Mouse (Mus musculus): ENCODE results near the gene Mrpl58. TPM values are rescaled to one million over a fixed set of nuclear protein-coding genes. Genes with fewer than 3 reads are reported as not detected.

The Mrpl58 gene
- polyA plus RNA-seq, 1 experiment = 121 TPM

GRCm38 (mm10) chr11:115421328-115421727 is 17.8 kb downstream of the Mrpl58 start:
- TF ChIP-seq POLR2A (IDR thresholded peaks at IDR 0.05; ENCODE audit: extremely low read depth, insufficient read depth, low read length) (no peak), CTCF (IDR thresholded peaks at IDR 0.05; ENCODE audit: extremely low read depth, insufficient read depth, low read length) (no peak)
- H3K27ac ChIP-seq (ENCODE audit: insufficient read depth, low read length) = no peak overlapping the region
- H3K4me1 ChIP-seq (ENCODE audit: control insufficient read depth, insufficient read depth, low read length) = peaks cover 5% of the 10 kb centered on the region; the same call in 1 of the 2 replicates
- peak overlapping the region; percentile 82 for H3K4me3 ChIP-seq (ENCODE audit: insufficient read depth, low read length)

- TF ChIP-seq CTCF (IDR thresholded peaks at IDR 0.05; ENCODE audit: extremely low read depth, insufficient read depth, low read length) (no peak), POLR2A (IDR thresholded peaks at IDR 0.05; ENCODE audit: extremely low read depth, insufficient read depth, low read length) (no peak)
- no peak overlapping the region; the same call in 1 of the 2 replicates for H3K4me3 ChIP-seq (ENCODE audit: insufficient read depth, low read length)
Measured at GRCm38 (mm10) chr11:115421972-115422371, 18.4 kb downstream of the Mrpl58 start.

GRCm38 (mm10) chr11:115423091-115423490 is 19.5 kb downstream of the Mrpl58 start:
- TF ChIP-seq CTCF (IDR thresholded peaks at IDR 0.05; ENCODE audit: extremely low read depth, insufficient read depth, low read length) (no peak), POLR2A (IDR thresholded peaks at IDR 0.05; ENCODE audit: extremely low read depth, insufficient read depth, low read length) (no peak)
- Histone ChIP-seq H3K4me3 (ENCODE audit: insufficient read depth, low read length) (no peak overlapping the region), H3K27ac (ENCODE audit: insufficient read depth, low read length) (no peak overlapping the region), H3K4me1 (ENCODE audit: control insufficient read depth, insufficient read depth, low read length) (peaks cover 5% of the 10 kb centered on the region; the same call in 1 of the 2 replicates)

More at GRCm38 (mm10) chr11:115421972-115422371, 18.4 kb downstream of the Mrpl58 start:
- H3K27ac ChIP-seq (ENCODE audit: insufficient read depth, low read length) = no peak overlapping the region
- peaks cover 5% of the 10 kb centered on the region; the same call in 1 of the 2 replicates for H3K4me1 ChIP-seq (ENCODE audit: control insufficient read depth, insufficient read depth, low read length)

- TF ChIP-seq POLR2A (IDR thresholded peaks at IDR 0.05; ENCODE audit: extremely low read depth, insufficient read depth, low read length) (no peak), CTCF (IDR thresholded peaks at IDR 0.05; ENCODE audit: extremely low read depth, insufficient read depth, low read length) (no peak)
- Histone ChIP-seq H3K4me3 (ENCODE audit: insufficient read depth, low read length) (no peak overlapping the region), H3K4me1 (ENCODE audit: control insufficient read depth, insufficient read depth, low read length) (peaks cover 5% of the 10 kb centered on the region; the same call in 1 of the 2 replicates), H3K27ac (ENCODE audit: insufficient read depth, low read length) (no peak overlapping the region)
Measured at GRCm38 (mm10) chr11:115424666-115425065, 21.1 kb downstream of the Mrpl58 start.

- no peak for TF ChIP-seq POLR2A (IDR thresholded peaks at IDR 0.05; ENCODE audit: extremely low read depth, insufficient read depth, low read length)
- no peak overlapping the region for H3K4me3 ChIP-seq (ENCODE audit: insufficient read depth, low read length)
- no peak overlapping the region for H3K27ac ChIP-seq (ENCODE audit: insufficient read depth, low read length)
- H3K4me1 ChIP-seq (ENCODE audit: control insufficient read depth, insufficient read depth, low read length) = peaks cover 5% of the 10 kb centered on the region; the same call in 1 of the 2 replicates
Measured at GRCm38 (mm10) chr11:115425671-115426070, 22.1 kb downstream of the Mrpl58 start.

- no peak overlapping the region for H3K4me3 ChIP-seq (ENCODE audit: insufficient read depth, low read length)
- H3K4me1 ChIP-seq (ENCODE audit: control insufficient read depth, insufficient read depth, low read length) = 0 out of 2 replicates have a peak, but pooled peaks cover under 1% of the 10 kb centered on the region
- TF ChIP-seq CTCF (IDR thresholded peaks at IDR 0.05; ENCODE audit: extremely low read depth, insufficient read depth, low read length) = peak; percentile 79
- TF ChIP-seq POLR2A (IDR thresholded peaks at IDR 0.05; ENCODE audit: extremely low read depth, insufficient read depth, low read length) = no peak
- H3K27ac ChIP-seq (ENCODE audit: insufficient read depth, low read length) = no peak overlapping the region
Measured at GRCm38 (mm10) chr11:115427482-115428331, 24.2 kb downstream of the Mrpl58 start.

- no peak for TF ChIP-seq CTCF (IDR thresholded peaks at IDR 0.05; ENCODE audit: extremely low read depth, insufficient read depth, low read length)
- no peak for TF ChIP-seq POLR2A (IDR thresholded peaks at IDR 0.05; ENCODE audit: extremely low read depth, insufficient read depth, low read length)
- Histone ChIP-seq H3K4me3 (ENCODE audit: insufficient read depth, low read length) (no peak overlapping the region), H3K4me1 (ENCODE audit: control insufficient read depth, insufficient read depth, low read length) (0 out of 2 replicates have a peak, but pooled peaks cover 2% of the 10 kb centered on the region), H3K27ac (ENCODE audit: insufficient read depth, low read length) (no peak overlapping the region)
Measured at GRCm38 (mm10) chr11:115429307-115429706, 25.8 kb downstream of the Mrpl58 start.

- H3K27ac ChIP-seq (ENCODE audit: insufficient read depth, low read length) = no peak overlapping the region
- no peak for TF ChIP-seq CTCF (IDR thresholded peaks at IDR 0.05; ENCODE audit: extremely low read depth, insufficient read depth, low read length)
- no peak for TF ChIP-seq POLR2A (IDR thresholded peaks at IDR 0.05; ENCODE audit: extremely low read depth, insufficient read depth, low read length)
- H3K4me1 ChIP-seq (ENCODE audit: control insufficient read depth, insufficient read depth, low read length) = 0 out of 2 replicates have a peak, but pooled peaks cover 2% of the 10 kb centered on the region
- no peak overlapping the region for H3K4me3 ChIP-seq (ENCODE audit: insufficient read depth, low read length)
Measured at GRCm38 (mm10) chr11:115430561-115430960, 27.0 kb downstream of the Mrpl58 start.

GRCm38 (mm10) chr11:115432814-115433213 is 29.3 kb downstream of the Mrpl58 start:
- Histone ChIP-seq H3K27ac (ENCODE audit: insufficient read depth, low read length) (no peak overlapping the region), H3K4me1 (ENCODE audit: control insufficient read depth, insufficient read depth, low read length) (peaks cover 2% of the 10 kb centered on the region; the same call in 1 of the 2 replicates), H3K4me3 (ENCODE audit: insufficient read depth, low read length) (no peak overlapping the region)
- no peak for TF ChIP-seq POLR2A (IDR thresholded peaks at IDR 0.05; ENCODE audit: extremely low read depth, insufficient read depth, low read length)
- no peak for TF ChIP-seq CTCF (IDR thresholded peaks at IDR 0.05; ENCODE audit: extremely low read depth, insufficient read depth, low read length)

GRCm38 (mm10) chr11:115433342-115433741 is 29.8 kb downstream of the Mrpl58 start:
- Histone ChIP-seq H3K4me3 (ENCODE audit: insufficient read depth, low read length) (no peak overlapping the region), H3K27ac (ENCODE audit: insufficient read depth, low read length) (no peak overlapping the region)
- no peak for TF ChIP-seq CTCF (IDR thresholded peaks at IDR 0.05; ENCODE audit: extremely low read depth, insufficient read depth, low read length)
- no peak for TF ChIP-seq POLR2A (IDR thresholded peaks at IDR 0.05; ENCODE audit: extremely low read depth, insufficient read depth, low read length)

More at GRCm38 (mm10) chr11:115433342-115433741, 29.8 kb downstream of the Mrpl58 start:
- H3K4me1 ChIP-seq (ENCODE audit: control insufficient read depth, insufficient read depth, low read length) = peaks cover 2% of the 10 kb centered on the region; the same call in 1 of the 2 replicates
